Mouse (Mus musculus): ENCODE measurements at regions not wholly inside any gene's neighbourhood (a gene's known extent, or its start where the extent isn't known, plus 50 kb on each side); places are given as distances from the start of the nearest gene placed in this dataset.

DNA sequence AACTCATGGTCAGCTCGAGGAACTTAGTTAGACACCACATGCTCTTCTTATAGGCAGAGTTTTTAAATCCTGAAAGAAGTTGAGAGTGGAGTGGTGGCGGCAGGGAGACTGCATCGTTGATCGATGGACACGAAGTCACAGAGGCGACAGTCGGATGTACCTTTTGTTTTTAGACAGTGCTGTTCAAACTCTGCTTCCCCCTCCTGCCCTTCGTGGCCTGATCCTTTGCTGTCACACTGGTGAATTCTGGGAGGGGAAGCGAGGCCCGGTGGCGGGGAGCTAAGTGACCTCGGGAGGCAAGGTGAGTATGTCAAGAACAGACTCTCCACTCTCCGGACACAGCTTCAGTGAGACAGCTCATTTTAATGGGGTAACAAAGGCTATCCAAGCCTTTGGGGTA, 155.5 kb downstream of the Cog6 start:
- WGBS = 74% methylated on average over 13 of the region's 13 CpGs

GRCm38 (mm10) chr3:52859848-52860247, 157.2 kb downstream of the Cog6 start:
- H3K4me1 ChIP-seq (ENCODE audit: control insufficient read depth, insufficient read depth, low read length) = no peaks in the 10 kb centered on the region
- H3K4me3 ChIP-seq (ENCODE audit: insufficient read depth, low read depth, low read length) = no peak overlapping the region
- TF ChIP-seq POLR2A (IDR thresholded peaks at IDR 0.05; ENCODE audit: low read depth, low read length) (no peak), CTCF (conservative IDR thresholded peaks at IDR 0.05; ENCODE audit: insufficient read depth, insufficient read length, low read depth, low read length) (no peak)
- no peak for DNase-seq
- no peaks in the 10 kb centered on the region for H3K27me3 ChIP-seq (replicated peaks; ENCODE audit: control insufficient read depth, insufficient read depth, low read length)
- no peaks in the 10 kb centered on the region for H3K36me3 ChIP-seq (ENCODE audit: control insufficient read depth, insufficient read depth, low read length)
- 87% methylated on average over 2 of the region's 2 CpGs for WGBS
- H3K27ac ChIP-seq (ENCODE audit: insufficient read depth, low read depth, low read length) = no peak overlapping the region

More for the DNA sequence above, 155.5 kb downstream of the Cog6 start:
- Histone ChIP-seq H3K4me3 (ENCODE audit: insufficient read depth, low read depth, low read length) (no peak overlapping the region), H3K36me3 (ENCODE audit: control insufficient read depth, insufficient read depth, low read length) (no peaks in the 10 kb centered on the region), H3K27me3 (replicated peaks; ENCODE audit: control insufficient read depth, insufficient read depth, low read length) (no peaks in the 10 kb centered on the region), H3K27ac (ENCODE audit: insufficient read depth, low read depth, low read length) (no peak overlapping the region), H3K4me1 (ENCODE audit: control insufficient read depth, insufficient read depth, low read length) (no peaks in the 10 kb centered on the region)
- no peak for DNase-seq
- no peak for TF ChIP-seq POLR2A (IDR thresholded peaks at IDR 0.05; ENCODE audit: low read depth, low read length)

GRCm38 (mm10) chr3:52859266-52859825, 157.7 kb downstream of the Cog6 start:
- TF ChIP-seq POLR2A (IDR thresholded peaks at IDR 0.05; ENCODE audit: low read depth, low read length) (no peak), CTCF (conservative IDR thresholded peaks at IDR 0.05; ENCODE audit: insufficient read depth, insufficient read length, low read depth, low read length) (no peak)
- Histone ChIP-seq H3K27ac (ENCODE audit: insufficient read depth, low read depth, low read length) (no peak overlapping the region), H3K4me3 (ENCODE audit: insufficient read depth, low read depth, low read length) (no peak overlapping the region), H3K4me1 (ENCODE audit: control insufficient read depth, insufficient read depth, low read length) (no peaks in the 10 kb centered on the region), H3K27me3 (replicated peaks; ENCODE audit: control insufficient read depth, insufficient read depth, low read length) (no peaks in the 10 kb centered on the region), H3K36me3 (ENCODE audit: control insufficient read depth, insufficient read depth, low read length) (no peaks in the 10 kb centered on the region)
- no peak for DNase-seq
- WGBS = 87% methylated on average over 8 of the region's 8 CpGs

DNA sequence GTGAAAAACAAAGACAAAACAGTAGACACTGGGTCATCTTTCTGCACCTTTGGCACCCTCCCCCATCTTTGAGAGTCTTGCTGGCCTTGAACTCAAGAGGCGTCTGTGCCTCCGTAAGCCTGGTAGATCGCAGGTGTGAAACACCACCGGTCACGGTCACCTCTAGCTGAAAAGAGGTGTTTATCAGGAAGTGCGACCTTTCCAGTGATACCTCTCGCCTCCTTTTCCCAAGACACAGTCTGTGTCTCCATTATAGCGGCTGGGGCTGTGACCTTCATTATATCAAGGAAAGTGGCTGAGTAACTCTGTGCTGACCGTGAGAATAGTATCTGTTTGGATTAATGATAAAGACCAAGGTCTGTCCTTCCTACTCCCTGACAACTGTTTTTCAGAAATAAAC, 158.8 kb downstream of the Cog6 start:
- Histone ChIP-seq H3K27ac (ENCODE audit: insufficient read depth, low read depth, low read length) (no peak overlapping the region), H3K27me3 (replicated peaks; ENCODE audit: control insufficient read depth, insufficient read depth, low read length) (no peaks in the 10 kb centered on the region), H3K4me3 (ENCODE audit: insufficient read depth, low read depth, low read length) (no peak overlapping the region), H3K4me1 (ENCODE audit: control insufficient read depth, insufficient read depth, low read length) (no peaks in the 10 kb centered on the region), H3K36me3 (ENCODE audit: control insufficient read depth, insufficient read depth, low read length) (no peaks in the 10 kb centered on the region)
- TF ChIP-seq POLR2A (IDR thresholded peaks at IDR 0.05; ENCODE audit: low read depth, low read length) = no peak
- no peak for TF ChIP-seq CTCF (conservative IDR thresholded peaks at IDR 0.05; ENCODE audit: insufficient read depth, insufficient read length, low read depth, low read length)
- WGBS = 95% methylated on average over 9 of the region's 9 CpGs
- DNase-seq = no peak

DNA sequence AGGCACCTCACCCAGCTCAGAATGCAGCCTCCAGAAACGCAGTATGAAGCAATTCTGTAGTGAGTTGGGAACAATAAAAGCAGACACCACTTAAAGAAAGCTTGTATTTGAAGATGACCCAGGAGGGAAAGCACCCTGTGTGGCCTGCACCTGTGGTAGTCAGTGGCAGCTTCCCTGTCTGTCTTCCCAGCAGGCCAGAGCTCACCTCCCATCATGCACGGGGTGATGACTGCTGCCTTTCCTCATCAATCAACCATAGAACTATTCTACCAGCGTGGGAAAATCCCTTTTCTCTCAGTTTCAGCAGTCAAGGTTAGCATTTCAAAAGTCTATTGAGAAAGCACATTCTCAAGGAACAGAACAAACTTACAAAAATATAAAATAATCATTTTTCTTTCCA, 160.0 kb downstream of the Cog6 start:
- DNase-seq = no peak
- 42% methylated on average over 3 of the region's 3 CpGs for WGBS
- TF ChIP-seq POLR2A (IDR thresholded peaks at IDR 0.05; ENCODE audit: low read depth, low read length) = no peak
- TF ChIP-seq CTCF (conservative IDR thresholded peaks at IDR 0.05; ENCODE audit: insufficient read depth, insufficient read length, low read depth, low read length) = no peak
- Histone ChIP-seq H3K4me3 (ENCODE audit: insufficient read depth, low read depth, low read length) (no peak overlapping the region), H3K4me1 (ENCODE audit: control insufficient read depth, insufficient read depth, low read length) (peaks cover under 1% of the 10 kb centered on the region; the same call in 1 of the 2 replicates), H3K36me3 (ENCODE audit: control insufficient read depth, insufficient read depth, low read length) (no peaks in the 10 kb centered on the region), H3K27me3 (replicated peaks; ENCODE audit: control insufficient read depth, insufficient read depth, low read length) (no peaks in the 10 kb centered on the region), H3K27ac (ENCODE audit: insufficient read depth, low read depth, low read length) (no peak overlapping the region)

DNA sequence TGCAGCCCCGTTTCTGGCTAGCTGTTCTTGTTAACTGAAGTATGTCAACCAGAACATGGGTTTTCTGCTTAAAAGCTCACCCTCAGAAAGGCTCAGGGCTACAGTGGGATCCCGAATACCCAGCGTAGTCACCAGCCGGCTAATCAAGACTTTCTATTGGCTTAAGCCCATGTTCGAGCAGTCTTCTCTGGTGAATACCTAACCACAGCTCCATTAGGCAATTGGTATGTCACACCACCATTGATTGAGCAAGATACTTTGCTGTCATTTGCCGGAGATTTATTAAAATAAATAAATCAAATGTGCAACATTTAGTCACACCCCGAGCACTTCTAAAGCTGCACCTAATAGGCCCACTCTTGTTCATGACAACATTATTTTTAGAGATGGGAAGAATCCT, 162.5 kb downstream of the Cog6 start:
- H3K27me3 ChIP-seq (replicated peaks; ENCODE audit: control insufficient read depth, insufficient read depth, low read length) = no peaks in the 10 kb centered on the region
- WGBS = 74% methylated on average over 7 of the region's 7 CpGs
- no peak overlapping the region for H3K27ac ChIP-seq (ENCODE audit: insufficient read depth, low read depth, low read length)
- no peak overlapping the region for H3K4me3 ChIP-seq (ENCODE audit: insufficient read depth, low read depth, low read length)
- peaks cover 2% of the 10 kb centered on the region; the same call in 1 of the 2 replicates for H3K4me1 ChIP-seq (ENCODE audit: control insufficient read depth, insufficient read depth, low read length)
- TF ChIP-seq CTCF (conservative IDR thresholded peaks at IDR 0.05; ENCODE audit: insufficient read depth, insufficient read length, low read depth, low read length) (no peak), POLR2A (IDR thresholded peaks at IDR 0.05; ENCODE audit: low read depth, low read length) (no peak)
- DNase-seq = no peak
- H3K36me3 ChIP-seq (ENCODE audit: control insufficient read depth, insufficient read depth, low read length) = no peaks in the 10 kb centered on the region

DNA sequence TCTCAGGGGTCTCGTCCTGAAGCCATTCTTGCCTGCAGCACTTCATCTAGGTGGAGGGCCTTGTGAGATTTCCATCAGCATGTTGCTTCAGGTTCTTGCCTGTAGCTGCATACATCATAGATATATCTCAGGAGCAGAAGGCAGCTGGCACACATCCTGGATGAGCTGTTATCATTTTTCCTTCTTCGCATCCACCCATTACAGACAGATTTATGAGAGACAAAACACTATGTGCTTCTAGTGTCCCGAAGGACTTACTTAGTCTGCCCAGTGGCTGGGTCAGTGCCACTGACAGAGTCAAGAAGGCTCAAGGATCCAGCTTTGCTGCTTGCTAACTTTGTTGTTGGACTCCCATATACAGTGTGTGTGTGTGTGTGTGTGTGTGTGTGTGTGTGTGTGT, 163.9 kb downstream of the Cog6 start:
- WGBS = 65% methylated on average over 3 of the region's 3 CpGs

More for the DNA sequence above, 163.9 kb downstream of the Cog6 start:
- Histone ChIP-seq H3K4me1 (ENCODE audit: control insufficient read depth, insufficient read depth, low read length) (peaks cover 2% of the 10 kb centered on the region; the same call in 1 of the 2 replicates), H3K36me3 (ENCODE audit: control insufficient read depth, insufficient read depth, low read length) (no peaks in the 10 kb centered on the region), H3K27ac (ENCODE audit: insufficient read depth, low read depth, low read length) (no peak overlapping the region), H3K27me3 (replicated peaks; ENCODE audit: control insufficient read depth, insufficient read depth, low read length) (no peaks in the 10 kb centered on the region), H3K4me3 (ENCODE audit: insufficient read depth, low read depth, low read length) (no peak overlapping the region)
- no peak for TF ChIP-seq POLR2A (IDR thresholded peaks at IDR 0.05; ENCODE audit: low read depth, low read length)
- no peak for TF ChIP-seq CTCF (conservative IDR thresholded peaks at IDR 0.05; ENCODE audit: insufficient read depth, insufficient read length, low read depth, low read length)
- no peak for DNase-seq

Measured in kidney, adult 2 months (tissue).